In genomic region chr17:29261603-29262258, GRCm38 (mm10) we compare ENCODE assay signal across 10 mouse cellular contexts. TPM values are rescaled to one million over a fixed set of nuclear protein-coding genes. Genes with fewer than 3 reads are reported as not detected.
A peak's percentile ranks its signal among the peaks of the same experiment; 100 is the strongest.
DNase-seq lines count a peak whose midpoint lies in the region; ATAC-seq and TF ChIP-seq lines count a peak whose summit lies in the region.
"Had no signal": no experiment of that assay in that cellular context is flagged by ENCODE, and none has a peak within 500 bp of the region (broad histone marks: within the 10 kb centered on the region; RNA-seq: fewer than 3 reads in every experiment).

No protein-coding gene starts in this region.

- H3K9me3 ChIP-seq in erythroblast, embryonic 14.5 days (ENCODE audit: control insufficient read depth, low read length), result no peaks in the 10 kb centered on the region
- H3K9me3 ChIP-seq in kidney, embryonic 15.5 days (replicated peaks), result no peaks in the 10 kb centered on the region
- no peaks in the 10 kb centered on the region for H3K9me3 ChIP-seq in E14TG2a.4 (ENCODE audit: low read length)
- H3K9me3 ChIP-seq in limb, embryonic 10.5 days (replicated peaks), result no peaks in the 10 kb centered on the region

- no peaks in the 10 kb centered on the region for H3K27me3 ChIP-seq in erythroblast, embryonic 14.5 days (ENCODE audit: control insufficient read depth)
- no peaks in the 10 kb centered on the region for H3K27me3 ChIP-seq in kidney, embryonic 15.5 days
- H3K27me3 ChIP-seq in E14TG2a.4 (ENCODE audit: insufficient read depth, low read length), result no peaks in the 10 kb centered on the region
- H3K27me3 ChIP-seq in limb, embryonic 10.5 days (ENCODE audit: low read depth, poor library complexity, severe bottlenecking), result no peaks in the 10 kb centered on the region

- peak overlapping the region; percentile 76 for H3K4me2 ChIP-seq in kidney, embryonic 15.5 days

- TF ChIP-seq CTCF in E14TG2a.4 (conservative IDR thresholded peaks at IDR 0.05; ENCODE audit: low read length), result no peak

- H3K4me1 ChIP-seq in erythroblast, embryonic 14.5 days (ENCODE audit: control insufficient read depth), result peaks cover 76% of the 10 kb centered on the region
- H3K4me1 ChIP-seq in kidney, embryonic 15.5 days, result peaks cover 66% of the 10 kb centered on the region
- peaks cover 65% of the 10 kb centered on the region for H3K4me1 ChIP-seq in E14TG2a.4 (replicated peaks; ENCODE audit: low read depth, low read length)
- H3K4me1 ChIP-seq in limb, embryonic 10.5 days, result peaks cover 64% of the 10 kb centered on the region

- ATAC-seq in erythroblast, adult 5-6 weeks (replicated peaks; ENCODE audit: low FRiP score, poor library complexity, severe bottlenecking), result no peak
- ATAC-seq in kidney, embryonic 15.5 days (replicated peaks; ENCODE audit: low FRiP score), result no peak
- ATAC-seq in erythroid progenitor cell, adult 5-6 weeks (replicated peaks; ENCODE audit: low FRiP score, poor library complexity, severe bottlenecking), result no peak

- no peak overlapping the region; the same call in 1 of the 2 replicates for H3K9ac ChIP-seq in kidney, embryonic 15.5 days

- DNase-seq in kidney, postnatal 4 days, result no peak
- no peak for DNase-seq in limb, embryonic 10.5 days (ENCODE audit: low spot score)
- DNase-seq in left cerebral cortex, adult 18-20 months (ENCODE audit: low spot score in 2 of 2), result no peak
- DNase-seq: cerebellum, adult 2 months; lung, adult 2 months had no signal

- peaks cover 58% of the 10 kb centered on the region for H3K36me3 ChIP-seq in erythroblast, embryonic 14.5 days (ENCODE audit: control insufficient read depth)
- peaks cover 44% of the 10 kb centered on the region for H3K36me3 ChIP-seq in kidney, embryonic 15.5 days
- H3K36me3 ChIP-seq in E14TG2a.4 (ENCODE audit: insufficient read depth, low read length), result peaks cover 47% of the 10 kb centered on the region
- H3K36me3 ChIP-seq in limb, embryonic 10.5 days, result peaks cover 54% of the 10 kb centered on the region

- WGBS in kidney, embryonic 15.5 days, result 85% methylated on average over 22 of the region's 22 CpGs
- 95% methylated on average over 22 of the region's 22 CpGs for WGBS in limb, embryonic 10.5 days

- peak overlapping the region; percentile 100 for H3K4me3 ChIP-seq in erythroblast, embryonic 14.5 days (replicated peaks)
- peak overlapping the region; percentile 63; the same call in 1 of the 2 replicates for H3K4me3 ChIP-seq in kidney, embryonic 15.5 days (replicated peaks)
- H3K4me3 ChIP-seq in E14TG2a.4 (replicated peaks; ENCODE audit: low read length), result peak overlapping the region; percentile 87
- H3K4me3 ChIP-seq in limb, embryonic 10.5 days, result peak overlapping the region; percentile 67; the same call in 1 of the 2 replicates

- 0 out of 2 replicates have a peak overlapping the region, but pooled peaks have one; percentile 18 for H3K27ac ChIP-seq in kidney, embryonic 15.5 days
- no peak overlapping the region for H3K27ac ChIP-seq in limb, embryonic 10.5 days

RNA-seq across cellular contexts. Expression of gene Ppil1, which starts 2.3 kb away (rescaled TPM):
- 5.0 and 5.3 TPM in 2 replicates for polyA plus RNA-seq in erythroblast, embryonic 14.5 days (2012)
- 13.4 and 20.2 TPM in 2 replicates for total RNA-seq in erythroblast, adult 5-6 weeks (2015; ENCODE audit: low replicate concordance)
- total RNA-seq in erythroblast, adult 5-6 weeks (2017; ENCODE audit: low replicate concordance), result 17.4 and 31.6 TPM in 2 replicates
- 171 and 182 TPM in 2 replicates for polyA plus RNA-seq in kidney, embryonic 15.5 days (2015; fragmentation: Nextera tagmentation; extraction: Ambion mirVana)
- 239 and 250 TPM in 2 replicates for polyA plus RNA-seq in limb, embryonic 10.5 days (2016; fragmentation: Nextera tagmentation; extraction: Ambion mirVana)
- 43.6 TPM in 2 replicates for total RNA-seq in erythroid progenitor cell, adult 5-6 weeks (2015; ENCODE audit: low replicate concordance)
- total RNA-seq in erythroid progenitor cell, adult 5-6 weeks (2017; ENCODE audit: low replicate concordance), result 13.3 and 27.9 TPM in 2 replicates
- 10 to 100 TPM; 17.9 to 19.3 TPM for total RNA-seq in left cerebral cortex, adult 18-20 months (2021)

RNA-seq across cellular contexts. Expression of gene BC004004, which starts 6.9 kb away (rescaled TPM):
- polyA plus RNA-seq in erythroblast, embryonic 14.5 days (2012), result 0.99 and 2.0 TPM in 2 replicates
- total RNA-seq in erythroblast, adult 5-6 weeks (2015; ENCODE audit: low replicate concordance), result 19.4 and 31.1 TPM in 2 replicates
- 38.9 and 41.0 TPM in 2 replicates for total RNA-seq in erythroblast, adult 5-6 weeks (2017; ENCODE audit: low replicate concordance)
- 67.6 and 73.2 TPM in 2 replicates for polyA plus RNA-seq in kidney, embryonic 15.5 days (2015; fragmentation: Nextera tagmentation; extraction: Ambion mirVana)
- 47.9 and 52.9 TPM in 2 replicates for polyA plus RNA-seq in limb, embryonic 10.5 days (2016; fragmentation: Nextera tagmentation; extraction: Ambion mirVana)
- 24.7 and 32.8 TPM in 2 replicates for total RNA-seq in erythroid progenitor cell, adult 5-6 weeks (2015; ENCODE audit: low replicate concordance)
- total RNA-seq in erythroid progenitor cell, adult 5-6 weeks (2017; ENCODE audit: low replicate concordance), result 29.2 and 38.0 TPM in 2 replicates
- 100 to 1,000 TPM in 1 of 2 experiments, 10 to 100 TPM in 1; 95.0 to 100 TPM for total RNA-seq in left cerebral cortex, adult 18-20 months (2021)

RNA-seq across cellular contexts. Expression of gene Cpne5, which starts 23.8 kb away (rescaled TPM):
- 0.03 and 0.30 TPM in 2 replicates for polyA plus RNA-seq in erythroblast, embryonic 14.5 days (2012)
- total RNA-seq in erythroblast, adult 5-6 weeks (2015; ENCODE audit: low replicate concordance), result not detected in 2 replicates
- 0.26 and 0.70 TPM in 2 replicates for total RNA-seq in erythroblast, adult 5-6 weeks (2017; ENCODE audit: low replicate concordance)
- 7.8 and 9.4 TPM in 2 replicates for polyA plus RNA-seq in kidney, embryonic 15.5 days (2015; fragmentation: Nextera tagmentation; extraction: Ambion mirVana)
- 2.0 and 3.2 TPM in 2 replicates for polyA plus RNA-seq in limb, embryonic 10.5 days (2016; fragmentation: Nextera tagmentation; extraction: Ambion mirVana)
- not detected in 2 replicates for total RNA-seq in erythroid progenitor cell, adult 5-6 weeks (2015; ENCODE audit: low replicate concordance)
- 0.13 TPM in 1 of 2 replicates, not detected in the other for total RNA-seq in erythroid progenitor cell, adult 5-6 weeks (2017; ENCODE audit: low replicate concordance)
- 100 to 1,000 TPM; 161 to 173 TPM for total RNA-seq in left cerebral cortex, adult 18-20 months (2021)

RNA-seq across cellular contexts. Expression of gene Pi16, which starts 55.7 kb away (rescaled TPM):
- 0.03 TPM in 1 of 2 replicates, not detected in the other for polyA plus RNA-seq in erythroblast, embryonic 14.5 days (2012)
- total RNA-seq in erythroblast, adult 5-6 weeks (2015; ENCODE audit: low replicate concordance), result 4.0 and 5.6 TPM in 2 replicates
- total RNA-seq in erythroblast, adult 5-6 weeks (2017; ENCODE audit: low replicate concordance), result 5.4 and 9.5 TPM in 2 replicates
- 3.4 and 5.8 TPM in 2 replicates for polyA plus RNA-seq in kidney, embryonic 15.5 days (2015; fragmentation: Nextera tagmentation; extraction: Ambion mirVana)
- polyA plus RNA-seq in limb, embryonic 10.5 days (2016; fragmentation: Nextera tagmentation; extraction: Ambion mirVana), result 0.34 and 0.35 TPM in 2 replicates
- 1.1 and 1.3 TPM in 2 replicates for total RNA-seq in erythroid progenitor cell, adult 5-6 weeks (2015; ENCODE audit: low replicate concordance)
- total RNA-seq in erythroid progenitor cell, adult 5-6 weeks (2017; ENCODE audit: low replicate concordance), result 3.4 and 3.7 TPM in 2 replicates
- 1 to 10 TPM; 1.4 to 2.0 TPM for total RNA-seq in left cerebral cortex, adult 18-20 months (2021)

Comparison
In these comparisons a context has a peak if more than half of its experiments do, and no peak if none do; other contexts are left out.
1. RNA of gene Cpne5, which starts 23.8 kb away (total RNA-seq): 161 to 173 TPM in left cerebral cortex, adult 18-20 months; 0.26 to 0.70 TPM in erythroblast, adult 5-6 weeks and 0.13 TPM in erythroid progenitor cell, adult 5-6 weeks; every median in the first group is over 10 times any median in the second.
2. Peak in every context shown above with its lines, with median percentiles within 50 percentile points of each other: H3K4me3 ChIP-seq.